Mouse (Mus musculus): Measurements from ENCODE around the gene Ndufaf2.

- TF ChIP-seq CHD2 (IDR thresholded peaks at IDR 0.05; ENCODE audit: low read depth, low read length), result no peak
- no peak for TF ChIP-seq MAFK (IDR thresholded peaks at IDR 0.05; ENCODE audit: insufficient read depth, low read depth, low read length)
- TF ChIP-seq ZC3H11A (IDR thresholded peaks at IDR 0.05; ENCODE audit: borderline replicate concordance, low read depth, low read length), result no peak
- no peak for TF ChIP-seq ZNF384 (IDR thresholded peaks at IDR 0.05; ENCODE audit: low read depth, low read length)
- TF ChIP-seq HCFC1 (IDR thresholded peaks at IDR 0.05; ENCODE audit: borderline replicate concordance, insufficient read depth, low read length), result no peak
Observed at GRCm38 (mm10) chr13:108040451-108040850, 118.0 kb downstream of the Ndufaf2 start.
